Mouse (Mus musculus) small intestine, adult 2 months (tissue): ENCODE results near the gene Zmiz1.

ENCODE experiments used
- CTCF ChIP-seq: fragments of 200-500 bp; IDR thresholded peaks from 2 replicates; pipeline ENCODE4 v1.5.1; 2012; ENCODE audit warnings: low read depth, mild to moderate bottlenecking, control low read depth, inconsistent platforms, low read length, moderate library complexity, mixed read lengths; ENCODE audit not compliant: insufficient replicate concordance, insufficient read length; ENCODE audit errors: extremely low read depth
- POLR2A ChIP-seq: fragments of 200-500 bp; IDR thresholded peaks from 2 replicates; pipeline ENCODE4 v1.6.1; 2012; ENCODE audit warnings: low read depth, mild to moderate bottlenecking, control low read depth, inconsistent platforms, low read length, moderate library complexity

- no peak for TF ChIP-seq CTCF
- no peak for TF ChIP-seq POLR2A
Measured at GRCm38 (mm10) chr14:25508111-25508756, 49.2 kb downstream of the Zmiz1 start.
